ENCODE assay signal across 15 mouse cellular contexts in genomic region chr14:114820677-114821076, GRCm38 (mm10).
DNase-seq lines count a peak whose midpoint lies in the region; ATAC-seq and TF ChIP-seq lines count a peak whose summit lies in the region.
"Had no signal": no experiment of that assay in that cellular context is flagged by ENCODE, and none has a peak within 500 bp of the region (broad histone marks: within the 10 kb centered on the region; RNA-seq: fewer than 3 reads in every experiment).

No protein-coding gene starts in this region.

- DNase-seq in forebrain, postnatal 0 days: no peak
- DNase-seq in neural tube, embryonic 11.5 days (ENCODE audit: low spot score): no peak
- DNase-seq in neural tube, embryonic 10.5 days (ENCODE audit: extremely low spot score, low spot score): no peak
- no peak for DNase-seq in gastrocnemius, adult 18-20 months (ENCODE audit: low spot score)
- DNase-seq: adrenal gland, postnatal 14 days; cerebellum, adult 2 months; gastrocnemius, postnatal 14 days; heart, postnatal 14 days; kidney, adult 8-10 months; spleen, adult 18-20 months had no signal

- 28% methylated on average over 1 of the region's 1 CpGs for WGBS in forebrain, postnatal 0 days
- 21% methylated on average over 1 of the region's 1 CpGs for WGBS in forebrain, embryonic 13.5 days
- 19% methylated on average over 1 of the region's 1 CpGs for WGBS in hindbrain, embryonic 12.5 days
- WGBS in hindbrain, embryonic 13.5 days: 20% methylated on average over 1 of the region's 1 CpGs
- 9% methylated on average over 1 of the region's 1 CpGs for WGBS in neural tube, embryonic 11.5 days
- WGBS in limb, embryonic 13.5 days: 18% methylated on average over 1 of the region's 1 CpGs

- no peaks in the 10 kb centered on the region for H3K4me1 ChIP-seq in forebrain, postnatal 0 days (ENCODE audit: insufficient read depth)
- H3K4me1 ChIP-seq in forebrain, embryonic 13.5 days: peaks cover 6% of the 10 kb centered on the region; the same call in 1 of the 2 replicates
- H3K4me1 ChIP-seq in hindbrain, embryonic 12.5 days: peaks cover 10% of the 10 kb centered on the region
- H3K4me1 ChIP-seq in hindbrain, embryonic 13.5 days (replicated peaks): peaks cover 11% of the 10 kb centered on the region
- peaks cover 2% of the 10 kb centered on the region; the same call in 1 of the 2 replicates for H3K4me1 ChIP-seq in neural tube, embryonic 11.5 days (ENCODE audit: control insufficient read depth, insufficient read depth, low read length)
- H3K4me1 ChIP-seq in limb, embryonic 13.5 days: peaks cover 12% of the 10 kb centered on the region

- H3K9me3 ChIP-seq in forebrain, postnatal 0 days (ENCODE audit: low read length): no peaks in the 10 kb centered on the region
- no peaks in the 10 kb centered on the region for H3K9me3 ChIP-seq in forebrain, embryonic 13.5 days (replicated peaks)
- no peaks in the 10 kb centered on the region for H3K9me3 ChIP-seq in hindbrain, embryonic 12.5 days (replicated peaks)
- H3K9me3 ChIP-seq in hindbrain, embryonic 13.5 days: no peaks in the 10 kb centered on the region
- H3K9me3 ChIP-seq in neural tube, embryonic 11.5 days (ENCODE audit: control insufficient read depth, low read length): no peaks in the 10 kb centered on the region
- H3K9me3 ChIP-seq in limb, embryonic 13.5 days: no peaks in the 10 kb centered on the region

- no peak overlapping the region for H3K9ac ChIP-seq in forebrain, postnatal 0 days
- no peak overlapping the region for H3K9ac ChIP-seq in forebrain, embryonic 13.5 days
- no peak overlapping the region for H3K9ac ChIP-seq in hindbrain, embryonic 12.5 days
- H3K9ac ChIP-seq in hindbrain, embryonic 13.5 days: no peak overlapping the region
- H3K9ac ChIP-seq in neural tube, embryonic 11.5 days (ENCODE audit: low read length): no peak overlapping the region
- no peak overlapping the region for H3K9ac ChIP-seq in limb, embryonic 13.5 days

- H3K4me3 ChIP-seq in forebrain, postnatal 0 days (ENCODE audit: low read depth, low read length): no peak overlapping the region
- H3K4me3 ChIP-seq in forebrain, embryonic 13.5 days: no peak overlapping the region
- H3K4me3 ChIP-seq in hindbrain, embryonic 12.5 days: no peak overlapping the region
- H3K4me3 ChIP-seq in hindbrain, embryonic 13.5 days: no peak overlapping the region
- no peak overlapping the region for H3K4me3 ChIP-seq in neural tube, embryonic 11.5 days (ENCODE audit: low read depth, low read length)
- H3K4me3 ChIP-seq in limb, embryonic 13.5 days: no peak overlapping the region
- H3K4me3 ChIP-seq: erythroblast, embryonic 14.5 days had no signal

- no peak overlapping the region for H3K4me2 ChIP-seq in forebrain, postnatal 0 days (ENCODE audit: low read depth)
- H3K4me2 ChIP-seq in forebrain, embryonic 13.5 days: no peak overlapping the region
- H3K4me2 ChIP-seq in hindbrain, embryonic 12.5 days (replicated peaks): no peak overlapping the region
- H3K4me2 ChIP-seq in hindbrain, embryonic 13.5 days: no peak overlapping the region
- no peak overlapping the region for H3K4me2 ChIP-seq in neural tube, embryonic 11.5 days (ENCODE audit: low read depth)
- H3K4me2 ChIP-seq in limb, embryonic 13.5 days (replicated peaks): no peak overlapping the region

- 0 out of 2 replicates have a peak, but pooled peaks have one; percentile 12 for ATAC-seq in forebrain, postnatal 0 days
- ATAC-seq in forebrain, embryonic 13.5 days: no peak
- no peak for ATAC-seq in hindbrain, embryonic 12.5 days (ENCODE audit: low FRiP score)
- ATAC-seq in hindbrain, embryonic 13.5 days (ENCODE audit: low FRiP score): no peak
- ATAC-seq in neural tube, embryonic 11.5 days (ENCODE audit: insufficient read depth, low FRiP score, low TSS enrichment): peak; percentile 21
- no peak for ATAC-seq in limb, embryonic 13.5 days (ENCODE audit: low FRiP score, low read depth)

- no peaks in the 10 kb centered on the region for H3K27me3 ChIP-seq in forebrain, postnatal 0 days (ENCODE audit: insufficient read depth, low read length)
- no peaks in the 10 kb centered on the region for H3K27me3 ChIP-seq in forebrain, embryonic 13.5 days
- no peaks in the 10 kb centered on the region for H3K27me3 ChIP-seq in hindbrain, embryonic 12.5 days
- H3K27me3 ChIP-seq in hindbrain, embryonic 13.5 days: no peaks in the 10 kb centered on the region
- H3K27me3 ChIP-seq in neural tube, embryonic 11.5 days (ENCODE audit: control insufficient read depth, insufficient read depth, low read length): no peaks in the 10 kb centered on the region
- no peaks in the 10 kb centered on the region for H3K27me3 ChIP-seq in limb, embryonic 13.5 days

- no peaks in the 10 kb centered on the region for H3K36me3 ChIP-seq in forebrain, postnatal 0 days (ENCODE audit: insufficient read depth)
- H3K36me3 ChIP-seq in forebrain, embryonic 13.5 days (ENCODE audit: poor library complexity, severe bottlenecking): no peaks in the 10 kb centered on the region
- H3K36me3 ChIP-seq in hindbrain, embryonic 12.5 days: no peaks in the 10 kb centered on the region
- no peaks in the 10 kb centered on the region for H3K36me3 ChIP-seq in hindbrain, embryonic 13.5 days
- no peaks in the 10 kb centered on the region for H3K36me3 ChIP-seq in neural tube, embryonic 11.5 days (ENCODE audit: control insufficient read depth, insufficient read depth, low read length)
- H3K36me3 ChIP-seq in limb, embryonic 13.5 days: no peaks in the 10 kb centered on the region

- H3K27ac ChIP-seq in forebrain, postnatal 0 days (ENCODE audit: low read depth, low read length): no peak overlapping the region
- H3K27ac ChIP-seq in forebrain, embryonic 13.5 days: no peak overlapping the region
- peak overlapping the region; percentile 23; the same call in 1 of the 2 replicates for H3K27ac ChIP-seq in hindbrain, embryonic 12.5 days
- no peak overlapping the region for H3K27ac ChIP-seq in hindbrain, embryonic 13.5 days
- H3K27ac ChIP-seq in neural tube, embryonic 11.5 days (ENCODE audit: low read depth, low read length): peak overlapping the region; percentile 54
- H3K27ac ChIP-seq in limb, embryonic 13.5 days: peak overlapping the region; percentile 33; the same call in 1 of the 2 replicates

- no peak for TF ChIP-seq CTCF in forebrain, postnatal 0 days (IDR thresholded peaks at IDR 0.05; ENCODE audit: low read depth)

Comparison
In these comparisons a context has a peak if more than half of its experiments do, and no peak if none do; other contexts are left out.
1. ATAC-seq: peak in forebrain, postnatal 0 days (single experiment) and neural tube, embryonic 11.5 days (single experiment); none in forebrain, embryonic 13.5 days (single experiment), hindbrain, embryonic 12.5 days (single experiment), hindbrain, embryonic 13.5 days (single experiment) and limb, embryonic 13.5 days (single experiment).
2. H3K27ac ChIP-seq: peak in hindbrain, embryonic 12.5 days (single experiment), neural tube, embryonic 11.5 days (single experiment) and limb, embryonic 13.5 days (single experiment); none in forebrain, postnatal 0 days (single experiment), forebrain, embryonic 13.5 days (single experiment) and hindbrain, embryonic 13.5 days (single experiment).